Mouse (Mus musculus): ENCODE measurements around the gene Tor1aip2.

GRCm38 (mm10) chr1:156077655-156078054, 42.5 kb downstream of the Tor1aip2 start:
- TF ChIP-seq CTCF (conservative IDR thresholded peaks at IDR 0.05; ENCODE audit: insufficient read depth, insufficient read length, low read depth, low read length) (no peak), POLR2A (IDR thresholded peaks at IDR 0.05; ENCODE audit: low read depth, low read length) (no peak)
